Mouse (Mus musculus): ENCODE results near the gene Nqo2.

- TF ChIP-seq CTCF (IDR thresholded peaks at IDR 0.05; ENCODE audit: control insufficient read depth, insufficient read depth, insufficient replicate concordance, low read depth, low read length) (no peak), POLR2A (IDR thresholded peaks at IDR 0.05; ENCODE audit: control insufficient read depth, low read depth, low read length) (no peak)
Observed at GRCm38 (mm10) chr13:34018521-34018920, 54.0 kb downstream of the Nqo2 start.
